10 mouse cellular contexts compared by ENCODE assay signal in genomic region chr7:128009715-128010340, GRCm38 (mm10). TPM values are rescaled to one million over a fixed set of nuclear protein-coding genes. Genes with fewer than 3 reads are reported as not detected.
DNase-seq lines count a peak whose midpoint lies in the region; ATAC-seq lines count a peak whose summit lies in the region.
"Had no signal": no experiment of that assay in that cellular context is flagged by ENCODE, and none has a peak within 500 bp of the region (broad histone marks: within the 10 kb centered on the region; RNA-seq: fewer than 3 reads in every experiment).

No protein-coding gene starts in this region.

- H3K4me2 ChIP-seq in embryonic facial prominence, embryonic 13.5 days = peak overlapping the region; percentile 24; the same call in 1 of the 2 replicates
- H3K4me2 ChIP-seq in neural tube, embryonic 13.5 days = peak overlapping the region; percentile 25

- H3K4me3 ChIP-seq in megakaryocyte, embryonic 14.5 days (replicated peaks) = peak overlapping the region; percentile 28
- H3K4me3 ChIP-seq in embryonic facial prominence, embryonic 13.5 days = peak overlapping the region; percentile 10; the same call in 1 of the 2 replicates
- no peak overlapping the region for H3K4me3 ChIP-seq in neural tube, embryonic 13.5 days

- DNase-seq in kidney, postnatal 4 days = peak; percentile 21 to 46
- no peak for DNase-seq in cerebellum, adult 9-10 months
- DNase-seq in right cerebral cortex, postnatal 10 days (ENCODE audit: low spot score in 2 of 2) = no peak
- no peak for DNase-seq in ovary, postnatal 14 days (ENCODE audit: low spot score)

- peak overlapping the region; percentile 49; the same call in 1 of the 2 replicates for H3K9ac ChIP-seq in embryonic facial prominence, embryonic 13.5 days
- no peak overlapping the region for H3K9ac ChIP-seq in neural tube, embryonic 13.5 days

- ATAC-seq in megakaryocyte, adult 5-6 weeks (ENCODE audit: poor library complexity, severe bottlenecking) = no peak
- ATAC-seq in embryonic facial prominence, embryonic 13.5 days (ENCODE audit: insufficient number of reproducible peaks, insufficient read depth, low FRiP score, low TSS enrichment, low read depth) = no peak
- ATAC-seq in neural tube, embryonic 13.5 days (ENCODE audit: low read depth) = no peak
- ATAC-seq: Patski had no signal

- WGBS in embryonic facial prominence, embryonic 13.5 days = 59% methylated on average over 40 of the region's 40 CpGs
- WGBS in neural tube, embryonic 13.5 days = 54% methylated on average over 40 of the region's 40 CpGs

- H3K9me3 ChIP-seq in megakaryocyte, embryonic 14.5 days = peaks cover 9% of the 10 kb centered on the region
- no peaks in the 10 kb centered on the region for H3K9me3 ChIP-seq in embryonic facial prominence, embryonic 13.5 days
- H3K9me3 ChIP-seq in neural tube, embryonic 13.5 days = no peaks in the 10 kb centered on the region

- peaks cover 14% of the 10 kb centered on the region for H3K4me1 ChIP-seq in megakaryocyte, embryonic 14.5 days
- peaks cover 6% of the 10 kb centered on the region for H3K4me1 ChIP-seq in embryonic facial prominence, embryonic 13.5 days
- peaks cover under 1% of the 10 kb centered on the region; the same call in 1 of the 2 replicates for H3K4me1 ChIP-seq in neural tube, embryonic 13.5 days (replicated peaks)

- no peak overlapping the region for H3K27ac ChIP-seq in embryonic facial prominence, embryonic 13.5 days
- H3K27ac ChIP-seq in neural tube, embryonic 13.5 days (replicated peaks) = no peak overlapping the region

- no peaks in the 10 kb centered on the region for H3K36me3 ChIP-seq in megakaryocyte, embryonic 14.5 days (replicated peaks; ENCODE audit: low read length)
- H3K36me3 ChIP-seq in embryonic facial prominence, embryonic 13.5 days = no peaks in the 10 kb centered on the region
- H3K36me3 ChIP-seq in neural tube, embryonic 13.5 days = no peaks in the 10 kb centered on the region

- H3K27me3 ChIP-seq in megakaryocyte, embryonic 14.5 days (replicated peaks) = peaks cover 55% of the 10 kb centered on the region
- 0 out of 2 replicates have a peak, but pooled peaks cover 8% of the 10 kb centered on the region for H3K27me3 ChIP-seq in embryonic facial prominence, embryonic 13.5 days
- peaks cover 4% of the 10 kb centered on the region; the same call in 1 of the 2 replicates for H3K27me3 ChIP-seq in neural tube, embryonic 13.5 days
- H3K27me3 ChIP-seq: Patski had no signal

RNA-seq across cellular contexts. Expression of gene Trim72, which starts 6.1 kb away (rescaled TPM):
- 0.50 TPM in 1 of 2 replicates, not detected in the other for polyA plus RNA-seq in megakaryocyte, embryonic 14.5 days (2012; ENCODE audit: insufficient read depth, low replicate concordance)
- not detected in 2 replicates for total RNA-seq in megakaryocyte, adult 5-6 weeks (2015)
- total RNA-seq in megakaryocyte, adult 5-6 weeks (2017) = not detected in 2 replicates
- polyA plus RNA-seq in embryonic facial prominence, embryonic 13.5 days (2015; fragmentation: Nextera tagmentation; extraction: Ambion mirVana) = 0.18 TPM in 1 of 2 replicates, not detected in the other
- polyA plus RNA-seq in neural tube, embryonic 13.5 days (2015; fragmentation: Nextera tagmentation; extraction: Ambion mirVana) = 0.33 TPM in 1 of 2 replicates, not detected in the other

RNA-seq across cellular contexts. Expression of gene Pycard, which starts 16.2 kb away (rescaled TPM):
- 1.1 and 17.0 TPM in 2 replicates for polyA plus RNA-seq in megakaryocyte, embryonic 14.5 days (2012; ENCODE audit: insufficient read depth, low replicate concordance)
- total RNA-seq in megakaryocyte, adult 5-6 weeks (2015) = 251 and 323 TPM in 2 replicates
- total RNA-seq in megakaryocyte, adult 5-6 weeks (2017) = 48.0 and 56.5 TPM in 2 replicates
- polyA plus RNA-seq in embryonic facial prominence, embryonic 13.5 days (2015; fragmentation: Nextera tagmentation; extraction: Ambion mirVana) = 34.3 and 39.2 TPM in 2 replicates
- polyA plus RNA-seq in neural tube, embryonic 13.5 days (2015; fragmentation: Nextera tagmentation; extraction: Ambion mirVana) = 7.0 and 7.4 TPM in 2 replicates

RNA-seq across cellular contexts. Expression of gene Fus, which starts 42.6 kb away (rescaled TPM):
- 25.6 and 318 TPM in 2 replicates for polyA plus RNA-seq in megakaryocyte, embryonic 14.5 days (2012; ENCODE audit: insufficient read depth, low replicate concordance)
- 106 and 143 TPM in 2 replicates for total RNA-seq in megakaryocyte, adult 5-6 weeks (2015)
- 31.4 and 61.8 TPM in 2 replicates for total RNA-seq in megakaryocyte, adult 5-6 weeks (2017)
- polyA plus RNA-seq in embryonic facial prominence, embryonic 13.5 days (2015; fragmentation: Nextera tagmentation; extraction: Ambion mirVana) = 540 and 577 TPM in 2 replicates
- polyA plus RNA-seq in neural tube, embryonic 13.5 days (2015; fragmentation: Nextera tagmentation; extraction: Ambion mirVana) = 376 and 434 TPM in 2 replicates

RNA-seq across cellular contexts. Expression of gene Itgam, which starts 52.6 kb away (rescaled TPM):
- polyA plus RNA-seq in megakaryocyte, embryonic 14.5 days (2012; ENCODE audit: insufficient read depth, low replicate concordance) = 0.69 and 6.0 TPM in 2 replicates
- total RNA-seq in megakaryocyte, adult 5-6 weeks (2015) = 209 and 227 TPM in 2 replicates
- 286 and 332 TPM in 2 replicates for total RNA-seq in megakaryocyte, adult 5-6 weeks (2017)
- 0.73 and 0.94 TPM in 2 replicates for polyA plus RNA-seq in embryonic facial prominence, embryonic 13.5 days (2015; fragmentation: Nextera tagmentation; extraction: Ambion mirVana)
- polyA plus RNA-seq in neural tube, embryonic 13.5 days (2015; fragmentation: Nextera tagmentation; extraction: Ambion mirVana) = 0.98 and 1.0 TPM in 2 replicates
- polyA plus RNA-seq: Patski had no signal

RNA-seq across cellular contexts. Expression of gene Gm49368, which starts 52.7 kb away (rescaled TPM):
- not detected in 2 replicates for polyA plus RNA-seq in megakaryocyte, embryonic 14.5 days (2012; ENCODE audit: insufficient read depth, low replicate concordance)
- 9.8 and 11.2 TPM in 2 replicates for total RNA-seq in megakaryocyte, adult 5-6 weeks (2015)
- total RNA-seq in megakaryocyte, adult 5-6 weeks (2017) = 0.81 and 2.3 TPM in 2 replicates
- polyA plus RNA-seq in embryonic facial prominence, embryonic 13.5 days (2015; fragmentation: Nextera tagmentation; extraction: Ambion mirVana) = not detected in 2 replicates
- not detected in 2 replicates for polyA plus RNA-seq in neural tube, embryonic 13.5 days (2015; fragmentation: Nextera tagmentation; extraction: Ambion mirVana)
- polyA plus RNA-seq: limb, embryonic 11.5 days; Patski had no signal

Comparison
In these comparisons a context has a peak if more than half of its experiments do, and no peak if none do; other contexts are left out.
1. DNase-seq: peak in kidney, postnatal 4 days (2 of 2); none in cerebellum, adult 9-10 months (single experiment), right cerebral cortex, postnatal 10 days (0 of 2) and ovary, postnatal 14 days (single experiment).